Mouse (Mus musculus) embryonic facial prominence, embryonic 15.5 days (tissue): ENCODE measurements around the gene Armc2. TPM values are rescaled to one million over a fixed set of nuclear protein-coding genes. Genes with fewer than 3 reads are reported as not detected.

Experiments
- ATAC-seq: fragments of 200-750 bp; cut with Nextera tagmentation; 2 replicates; pipeline ENCODE4 v1.8.0; 2017; ENCODE audit warnings: low read depth, moderate TSS enrichment; ENCODE audit not compliant: insufficient number of reproducible peaks, low FRiP score, low TSS enrichment
- H3K27ac ChIP-seq: fragments of 300-500 bp; sonication (generic); replicated peaks from 2 replicates; pipeline ENCODE4 v1.5.1; 2015; ENCODE audit warnings: mild to moderate bottlenecking, inconsistent platforms
- H3K27me3 ChIP-seq: fragments of 300-500 bp; sonication (generic); 2 replicates; pipeline ENCODE4 v1.6.1; 2015; ENCODE audit warnings: inconsistent platforms
- H3K36me3 ChIP-seq: fragments of 300-500 bp; sonication (generic); 2 replicates; pipeline ENCODE4 v1.6.1; 2015; ENCODE audit warnings: mild to moderate bottlenecking, inconsistent platforms
- H3K4me1 ChIP-seq: fragments of 300-500 bp; sonication (generic); 2 replicates; pipeline ENCODE4 v1.6.1; 2015; ENCODE audit warnings: inconsistent platforms
- H3K4me2 ChIP-seq: fragments of 300-500 bp; sonication (generic); replicated peaks from 2 replicates; pipeline ENCODE4 v1.6.1; 2015; ENCODE audit warnings: mild to moderate bottlenecking, inconsistent platforms
- H3K4me3 ChIP-seq: fragments of 300-500 bp; sonication (generic); replicated peaks from 2 replicates; pipeline ENCODE4 v1.5.1; 2015; ENCODE audit warnings: mild to moderate bottlenecking, inconsistent platforms
- H3K9ac ChIP-seq: fragments of 300-500 bp; sonication (generic); 2 replicates; pipeline ENCODE4 v1.6.1; 2015; ENCODE audit warnings: inconsistent platforms
- H3K9me3 ChIP-seq: fragments of 300-500 bp; sonication (generic); replicated peaks from 2 replicates; pipeline ENCODE4 v1.6.1; 2016; ENCODE audit warnings: inconsistent platforms
- WGBS: fragments of 180-500 bp; shearing (Covaris S2); methylation state at CpG from one replicate; pipeline ENCODE4 v1.1.7; 2015; 5-methylcytosine and 5-hydroxymethylcytosine counted together
- polyA plus RNA-seq: library from polyadenylated mRNA; unstranded; fragments of >200 nt; fragmentation: Nextera tagmentation; extraction: Ambion mirVana; gene quantifications from 2 replicates; pipeline ENCODE4 v1.2.1, GENCODE M21; 2015

Armc2 gene
- polyA plus RNA-seq, 1 experiment from 2014 or later: 5.2 TPM

DNA sequence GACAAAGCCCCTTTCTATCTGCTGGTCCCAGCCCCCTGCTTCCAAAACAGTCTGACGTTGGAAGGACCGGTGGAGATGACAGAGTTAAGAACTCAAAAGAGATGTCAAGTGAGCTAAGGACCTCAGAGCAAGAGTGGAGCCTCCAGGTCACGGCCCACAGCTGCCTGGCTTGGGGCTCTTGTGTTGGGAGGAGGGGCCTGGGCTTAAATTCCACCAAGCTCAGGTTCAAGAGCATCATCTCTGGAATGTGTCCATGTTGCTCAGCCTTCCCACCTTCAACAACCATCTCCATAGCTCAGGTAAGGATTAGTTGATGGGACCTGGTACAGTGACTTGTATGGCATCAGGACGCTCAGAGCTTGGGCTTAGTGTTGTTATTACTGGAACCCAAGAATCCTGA, 23.7 kb downstream of the Armc2 start:
- WGBS: 53% methylated on average over 4 of the region's 4 CpGs
- no peaks in the 10 kb centered on the region for H3K27me3 ChIP-seq
- H3K4me2 ChIP-seq: no peak overlapping the region
- no peak overlapping the region for H3K4me3 ChIP-seq
- H3K27ac ChIP-seq: no peak overlapping the region
- H3K9ac ChIP-seq: no peak overlapping the region
- H3K36me3 ChIP-seq: 0 out of 2 replicates have a peak, but pooled peaks cover 3% of the 10 kb centered on the region
- peaks cover 5% of the 10 kb centered on the region for H3K4me1 ChIP-seq
- ATAC-seq: no peak
- no peaks in the 10 kb centered on the region for H3K9me3 ChIP-seq

GRCm38 (mm10) chr10:41992059-41992440, 26.2 kb downstream of the Armc2 start:
- H3K4me3 ChIP-seq: no peak overlapping the region
- 78% methylated on average over 5 of the region's 5 CpGs for WGBS
- no peak overlapping the region for H3K4me2 ChIP-seq
- no peak overlapping the region for H3K27ac ChIP-seq
- H3K9me3 ChIP-seq: no peaks in the 10 kb centered on the region
- H3K36me3 ChIP-seq: no peaks in the 10 kb centered on the region
- no peak overlapping the region for H3K9ac ChIP-seq
- H3K4me1 ChIP-seq: peaks cover 5% of the 10 kb centered on the region
- no peak for ATAC-seq
- no peaks in the 10 kb centered on the region for H3K27me3 ChIP-seq

DNA sequence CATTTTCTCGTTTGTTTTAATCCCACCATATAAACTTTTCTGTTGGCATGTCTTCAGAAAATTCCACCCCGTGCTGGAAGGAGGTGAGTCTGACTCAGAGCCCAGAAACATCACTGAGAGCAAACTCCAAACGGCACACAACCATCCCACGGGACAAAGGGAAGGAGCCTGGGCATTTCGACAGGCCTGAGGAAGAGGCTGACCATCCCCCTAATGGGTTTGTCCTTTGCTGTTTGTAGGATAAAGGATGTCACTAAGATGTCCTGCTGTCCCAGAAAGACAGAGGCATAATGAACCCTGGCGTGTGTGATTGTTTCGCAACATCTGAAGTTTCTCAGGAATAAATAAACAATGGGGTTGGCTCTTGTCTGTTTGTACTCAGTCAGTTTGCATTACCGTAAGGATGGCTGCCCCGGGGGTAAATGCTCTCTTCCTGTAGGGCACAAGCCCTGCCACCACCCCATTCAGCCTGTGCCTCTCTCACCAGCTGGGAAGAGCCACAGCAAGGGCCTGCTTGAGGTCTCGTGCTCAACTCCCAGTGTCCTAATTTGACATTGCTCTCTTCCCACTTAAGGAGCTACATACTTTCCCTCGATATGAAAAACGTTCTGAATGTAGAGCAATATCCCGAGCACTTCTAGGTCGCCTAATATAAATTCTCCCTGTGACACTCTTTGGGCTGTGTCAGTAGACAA, 26.7 kb downstream of the Armc2 start:
- Histone ChIP-seq H3K4me1 (peaks cover 5% of the 10 kb centered on the region), H3K9ac (no peak overlapping the region), H3K4me2 (no peak overlapping the region), H3K4me3 (no peak overlapping the region), H3K27ac (no peak overlapping the region), H3K9me3 (no peaks in the 10 kb centered on the region), H3K27me3 (no peaks in the 10 kb centered on the region), H3K36me3 (no peaks in the 10 kb centered on the region)
- WGBS: 27% methylated on average over 14 of the region's 14 CpGs
- no peak for ATAC-seq

GRCm38 (mm10) chr10:41990896-41991295, 27.3 kb downstream of the Armc2 start:
- Histone ChIP-seq H3K4me2 (no peak overlapping the region), H3K27me3 (no peaks in the 10 kb centered on the region), H3K4me3 (no peak overlapping the region), H3K4me1 (peaks cover 5% of the 10 kb centered on the region), H3K27ac (no peak overlapping the region), H3K36me3 (no peaks in the 10 kb centered on the region), H3K9ac (no peak overlapping the region), H3K9me3 (no peaks in the 10 kb centered on the region)
- 24% methylated on average over 13 of the region's 13 CpGs for WGBS
- no peak for ATAC-seq

DNA sequence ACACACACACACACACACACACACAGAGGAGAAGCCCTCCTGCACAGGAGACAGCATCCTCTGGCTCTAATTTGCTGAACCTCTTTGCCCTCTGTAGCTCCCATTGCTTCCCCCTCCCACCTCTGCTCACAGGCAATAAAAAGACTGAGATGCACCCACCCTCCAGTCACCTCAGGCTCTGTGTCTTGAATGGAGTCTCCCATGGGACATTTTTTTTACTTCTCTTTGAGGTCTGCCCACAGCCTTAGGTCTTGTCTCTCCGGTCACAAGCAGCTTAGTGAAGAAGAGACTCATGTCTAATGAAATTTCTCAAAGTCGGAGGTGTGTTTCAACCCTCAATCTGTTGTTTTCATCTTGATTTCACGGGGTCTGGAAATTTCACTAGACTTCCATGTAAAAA, 29.3 kb downstream of the Armc2 start:
- H3K36me3 ChIP-seq: no peaks in the 10 kb centered on the region
- peaks cover 5% of the 10 kb centered on the region for H3K4me1 ChIP-seq
- no peaks in the 10 kb centered on the region for H3K9me3 ChIP-seq
- no peak overlapping the region for H3K9ac ChIP-seq
- WGBS: 82% methylated on average over 3 of the region's 3 CpGs
- ATAC-seq: no peak
- no peak overlapping the region for H3K4me2 ChIP-seq
- H3K27ac ChIP-seq: no peak overlapping the region
- H3K4me3 ChIP-seq: no peak overlapping the region
- no peaks in the 10 kb centered on the region for H3K27me3 ChIP-seq

DNA sequence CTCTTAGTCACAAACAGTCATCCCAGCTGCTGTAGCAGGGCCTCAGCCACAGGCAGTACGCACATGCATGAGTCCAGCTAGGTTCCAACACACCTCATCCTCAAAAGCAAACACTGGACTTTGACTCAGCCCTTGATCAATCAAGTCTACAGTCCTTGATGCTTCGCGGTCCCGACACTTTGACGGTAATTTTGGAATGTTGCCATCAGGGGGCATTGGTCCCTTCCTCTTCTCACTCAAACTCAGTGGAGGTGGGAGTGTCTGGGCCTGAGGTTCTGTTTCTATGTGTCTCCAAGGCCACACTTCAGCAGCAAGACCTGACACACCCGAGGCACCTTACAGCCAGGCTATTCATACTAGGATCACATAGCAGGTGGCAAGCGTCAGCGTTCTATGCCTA, 32.1 kb downstream of the Armc2 start:
- Histone ChIP-seq H3K9me3 (no peaks in the 10 kb centered on the region), H3K27ac (no peak overlapping the region), H3K4me2 (no peak overlapping the region), H3K4me3 (no peak overlapping the region), H3K36me3 (no peaks in the 10 kb centered on the region), H3K27me3 (no peaks in the 10 kb centered on the region), H3K9ac (no peak overlapping the region), H3K4me1 (no peaks in the 10 kb centered on the region)
- WGBS: 84% methylated on average over 8 of the region's 8 CpGs
- no peak for ATAC-seq

- no peak for ATAC-seq
- H3K9me3 ChIP-seq: no peaks in the 10 kb centered on the region
- no peak overlapping the region for H3K4me2 ChIP-seq
- H3K27ac ChIP-seq: no peak overlapping the region
- H3K4me1 ChIP-seq: no peaks in the 10 kb centered on the region
- H3K4me3 ChIP-seq: no peak overlapping the region
- no peaks in the 10 kb centered on the region for H3K27me3 ChIP-seq
- H3K9ac ChIP-seq: no peak overlapping the region
- WGBS: 91% methylated on average over 6 of the region's 6 CpGs
- H3K36me3 ChIP-seq: no peaks in the 10 kb centered on the region
Measured at GRCm38 (mm10) chr10:41984221-41984620, 34.0 kb downstream of the Armc2 start.

DNA sequence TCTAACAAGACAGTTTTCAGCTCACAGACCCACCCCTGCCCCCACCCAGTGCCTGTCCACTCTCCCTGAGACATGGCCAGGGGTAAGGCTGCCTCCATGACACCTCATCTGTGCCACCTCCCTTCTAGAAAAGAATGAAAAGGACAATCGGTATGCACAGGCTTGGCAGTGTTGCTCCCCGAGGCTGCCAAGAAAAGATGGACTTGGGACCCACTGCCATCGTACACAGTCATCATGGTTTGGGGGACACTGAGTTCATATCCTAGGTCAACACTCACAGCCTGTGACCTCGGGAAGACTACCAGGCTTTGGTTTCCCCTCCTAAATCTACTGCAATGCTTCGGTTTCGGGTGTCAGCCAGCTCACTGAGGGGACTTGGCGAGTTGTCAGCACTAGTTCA, 35.4 kb downstream of the Armc2 start:
- no peaks in the 10 kb centered on the region for H3K36me3 ChIP-seq
- H3K4me3 ChIP-seq: no peak overlapping the region
- no peaks in the 10 kb centered on the region for H3K4me1 ChIP-seq
- no peak overlapping the region for H3K4me2 ChIP-seq
- H3K27ac ChIP-seq: no peak overlapping the region
- ATAC-seq: no peak
- no peaks in the 10 kb centered on the region for H3K9me3 ChIP-seq
- H3K27me3 ChIP-seq: no peaks in the 10 kb centered on the region
- WGBS: 54% methylated on average over 7 of the region's 7 CpGs
- H3K9ac ChIP-seq: no peak overlapping the region

GRCm38 (mm10) chr10:41980772-41981383, 37.4 kb downstream of the Armc2 start:
- WGBS: 24% methylated on average over 6 of the region's 6 CpGs
- no peaks in the 10 kb centered on the region for H3K4me1 ChIP-seq
- H3K4me2 ChIP-seq: no peak overlapping the region
- no peaks in the 10 kb centered on the region for H3K9me3 ChIP-seq
- no peak overlapping the region for H3K27ac ChIP-seq
- ATAC-seq: peak; percentile 63; the same call in 1 of the 2 replicates
- no peak overlapping the region for H3K9ac ChIP-seq
- H3K4me3 ChIP-seq: no peak overlapping the region
- no peaks in the 10 kb centered on the region for H3K36me3 ChIP-seq
- no peaks in the 10 kb centered on the region for H3K27me3 ChIP-seq

DNA sequence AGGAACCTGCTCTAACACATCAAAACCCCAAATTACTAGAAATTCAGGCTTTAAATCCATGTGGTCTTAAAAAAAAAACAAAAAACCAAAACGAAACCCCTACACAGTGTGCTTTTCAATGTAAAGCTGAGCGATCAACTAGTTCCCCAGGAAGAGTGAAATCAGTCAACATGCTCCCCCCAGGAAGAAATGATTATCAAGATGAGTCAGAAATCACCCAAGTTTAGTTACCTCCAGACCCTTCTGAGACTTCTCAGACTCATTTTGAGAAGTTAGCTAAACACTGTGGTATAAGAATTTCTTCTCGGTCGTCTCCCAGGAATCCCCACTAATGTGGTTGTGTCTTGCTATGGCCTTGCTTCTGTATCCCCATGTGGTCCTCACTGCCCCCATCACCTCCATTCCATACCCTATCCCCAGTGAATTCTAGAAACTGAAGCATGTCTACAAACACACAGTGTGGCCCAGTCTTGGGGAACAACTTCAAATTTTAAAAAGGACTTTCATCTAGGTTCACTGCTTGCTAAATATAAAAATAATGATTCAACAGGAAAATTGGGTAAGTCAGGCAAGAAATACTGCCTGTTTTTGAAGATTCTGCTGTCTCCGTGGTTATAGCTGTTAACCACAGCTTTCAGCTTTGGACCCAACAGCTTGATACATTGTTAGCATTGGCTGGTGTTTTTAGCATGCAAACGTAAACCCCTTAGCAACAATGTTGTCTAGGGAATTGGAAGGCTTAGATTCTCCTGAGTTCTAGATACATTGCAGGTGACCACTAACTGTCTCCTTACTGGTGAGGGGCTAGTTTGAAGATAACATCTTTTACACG, 39.6 kb downstream of the Armc2 start:
- H3K27ac ChIP-seq: no peak overlapping the region
- no peaks in the 10 kb centered on the region for H3K4me1 ChIP-seq
- no peaks in the 10 kb centered on the region for H3K27me3 ChIP-seq
- 80% methylated on average over 7 of the region's 7 CpGs for WGBS
- no peaks in the 10 kb centered on the region for H3K9me3 ChIP-seq
- no peak overlapping the region for H3K4me3 ChIP-seq
- H3K4me2 ChIP-seq: no peak overlapping the region
- H3K36me3 ChIP-seq: no peaks in the 10 kb centered on the region
- no peak for ATAC-seq
- no peak overlapping the region for H3K9ac ChIP-seq

- no peak overlapping the region for H3K27ac ChIP-seq
- H3K4me2 ChIP-seq: no peak overlapping the region
- no peaks in the 10 kb centered on the region for H3K27me3 ChIP-seq
- no peak for ATAC-seq
- no peaks in the 10 kb centered on the region for H3K4me1 ChIP-seq
- H3K9me3 ChIP-seq: no peaks in the 10 kb centered on the region
- WGBS: 82% methylated on average over 9 of the region's 9 CpGs
- no peak overlapping the region for H3K4me3 ChIP-seq
- no peak overlapping the region for H3K9ac ChIP-seq
- H3K36me3 ChIP-seq: no peaks in the 10 kb centered on the region
Measured at GRCm38 (mm10) chr10:41972676-41973075, 45.6 kb downstream of the Armc2 start.
